Mouse (Mus musculus) right cerebral cortex, adult 18-20 months (tissue): ENCODE measurements at regions not wholly inside any gene's neighbourhood (a gene's known extent, or its start where the extent isn't known, plus 50 kb on each side); places are given as distances from the start of the nearest gene placed in this dataset.

Experiments used
- DNase-seq: peaks from one replicate; pipeline ENCODE4 v3.0.0; 2022; ENCODE audit warnings: mixed read lengths

DNA sequence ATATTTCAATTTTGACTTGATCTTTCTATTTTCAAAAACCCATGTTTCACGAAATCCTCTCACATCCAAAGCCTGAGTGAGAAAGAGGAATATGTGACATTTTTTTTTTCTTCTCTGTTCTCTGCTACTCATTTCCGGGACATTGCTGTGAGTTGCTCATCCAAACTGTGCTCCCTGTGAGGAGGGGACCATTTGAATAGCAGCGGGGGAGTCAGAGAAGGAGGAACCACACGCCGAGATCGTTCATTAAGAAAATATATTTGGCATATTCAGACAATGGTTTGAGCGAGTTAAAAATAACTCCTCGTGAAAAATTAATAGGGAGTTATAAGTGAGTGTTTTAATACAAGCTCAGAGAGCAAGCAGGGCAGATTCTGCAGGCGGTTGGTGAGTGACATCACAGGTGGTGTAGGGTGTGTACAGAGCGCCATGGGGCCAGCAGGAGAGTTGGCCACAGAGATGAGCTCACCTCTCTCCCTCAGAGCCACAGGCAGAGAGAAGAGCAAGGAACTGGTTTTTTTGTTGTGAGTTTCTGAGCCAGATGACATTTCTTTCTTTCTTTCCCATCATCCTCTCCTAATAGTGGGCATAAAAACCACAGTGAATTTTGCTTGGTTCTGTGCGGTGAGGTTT, 54.4 kb upstream of the Calcoco1 start:
- DNase-seq = no peak

DNA sequence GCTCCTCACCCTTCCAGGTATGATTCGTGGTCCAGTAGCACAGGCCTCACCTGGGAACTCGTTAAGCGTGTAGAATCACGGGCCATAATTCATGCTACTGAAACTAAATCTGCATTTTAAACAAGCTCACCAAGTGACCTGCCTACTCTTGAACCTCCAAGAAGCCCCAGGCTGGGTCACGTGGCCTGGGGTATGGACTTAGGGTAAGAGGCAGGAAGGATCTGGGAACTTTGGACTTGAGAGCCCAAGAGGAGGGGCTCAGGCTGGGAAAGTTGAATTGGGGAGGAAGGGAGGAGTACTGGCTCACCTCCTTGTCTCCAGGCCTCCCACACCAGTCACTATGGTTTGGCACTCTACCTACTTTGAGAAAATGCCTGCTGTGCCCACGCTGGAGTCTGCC, 58.6 kb upstream of the Calcoco1 start:
- DNase-seq = no peak

DNA sequence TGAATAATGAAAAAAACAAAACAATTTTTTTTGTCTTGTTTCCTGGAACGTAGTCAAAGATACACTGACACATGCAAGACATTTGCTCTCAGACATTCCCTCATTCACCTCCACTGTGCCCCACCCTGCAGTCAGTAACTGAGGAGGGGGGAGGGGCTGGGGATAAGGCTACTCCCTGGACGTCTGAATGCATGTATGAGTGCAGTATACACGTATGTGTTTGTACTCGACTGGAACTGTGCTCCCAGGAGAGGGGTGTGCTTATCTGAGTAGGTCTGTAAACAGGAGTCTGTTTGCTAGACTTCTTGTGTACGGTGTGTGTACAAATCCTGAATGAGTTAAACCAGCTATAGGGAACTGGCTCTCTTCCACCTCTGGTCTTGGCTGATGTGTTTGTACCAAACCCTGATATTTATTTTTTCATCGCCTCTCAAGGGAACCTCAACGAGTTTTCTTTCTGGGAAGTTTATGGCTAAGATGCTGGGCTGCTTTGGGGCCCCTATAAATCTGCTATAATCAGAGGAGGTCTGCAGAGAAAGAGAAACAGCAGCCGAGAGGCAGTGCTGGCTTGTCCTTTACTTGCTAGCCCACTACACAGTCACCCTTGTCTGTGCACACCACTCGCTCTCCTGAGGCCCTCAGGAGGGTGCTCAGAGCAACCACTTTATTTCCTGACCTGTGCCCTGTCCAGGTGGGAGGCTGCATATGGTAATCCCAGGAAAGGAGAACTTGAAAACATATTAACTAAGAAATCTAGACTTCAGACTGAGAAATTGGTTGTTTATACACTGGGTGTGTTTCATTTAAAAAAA, 61.2 kb upstream of the Calcoco1 start:
- no peak for DNase-seq

DNA sequence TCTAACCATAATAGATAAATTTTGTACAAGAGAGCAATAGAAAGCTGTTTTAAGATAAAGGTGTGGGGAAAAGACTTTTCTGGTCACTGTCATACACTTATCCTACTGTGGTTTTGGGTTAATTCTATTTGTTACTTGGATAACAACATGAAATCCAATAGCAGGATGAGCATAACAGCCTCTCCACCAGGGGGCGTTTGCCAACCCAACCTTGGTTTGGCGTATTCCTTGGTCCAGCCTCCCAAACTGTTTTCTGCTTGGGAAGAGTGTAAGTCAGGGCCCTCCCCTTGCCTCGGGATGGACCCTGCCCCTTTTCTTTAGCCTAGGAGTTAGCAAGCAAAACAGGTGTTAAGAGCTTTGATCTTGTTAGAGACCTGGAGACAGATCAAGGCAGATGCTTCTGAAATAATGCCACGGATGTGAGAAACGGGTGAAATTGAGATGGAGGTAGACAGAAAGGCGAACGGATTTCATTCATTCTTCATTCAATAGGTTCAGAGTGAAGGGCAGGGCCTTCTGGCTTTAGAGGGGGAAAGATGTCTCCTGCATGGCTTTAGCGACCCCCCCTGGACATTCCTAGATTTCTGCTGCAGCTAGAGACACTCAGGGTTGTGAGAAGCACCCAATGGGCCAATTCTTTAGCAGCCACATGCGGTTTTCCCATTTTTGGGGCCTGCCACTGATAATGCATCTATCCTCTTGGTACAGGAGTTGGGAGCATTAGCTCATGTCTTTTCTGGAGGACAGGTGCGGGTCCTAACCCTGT, 63.3 kb upstream of the Calcoco1 start:
- no peak for DNase-seq

DNA sequence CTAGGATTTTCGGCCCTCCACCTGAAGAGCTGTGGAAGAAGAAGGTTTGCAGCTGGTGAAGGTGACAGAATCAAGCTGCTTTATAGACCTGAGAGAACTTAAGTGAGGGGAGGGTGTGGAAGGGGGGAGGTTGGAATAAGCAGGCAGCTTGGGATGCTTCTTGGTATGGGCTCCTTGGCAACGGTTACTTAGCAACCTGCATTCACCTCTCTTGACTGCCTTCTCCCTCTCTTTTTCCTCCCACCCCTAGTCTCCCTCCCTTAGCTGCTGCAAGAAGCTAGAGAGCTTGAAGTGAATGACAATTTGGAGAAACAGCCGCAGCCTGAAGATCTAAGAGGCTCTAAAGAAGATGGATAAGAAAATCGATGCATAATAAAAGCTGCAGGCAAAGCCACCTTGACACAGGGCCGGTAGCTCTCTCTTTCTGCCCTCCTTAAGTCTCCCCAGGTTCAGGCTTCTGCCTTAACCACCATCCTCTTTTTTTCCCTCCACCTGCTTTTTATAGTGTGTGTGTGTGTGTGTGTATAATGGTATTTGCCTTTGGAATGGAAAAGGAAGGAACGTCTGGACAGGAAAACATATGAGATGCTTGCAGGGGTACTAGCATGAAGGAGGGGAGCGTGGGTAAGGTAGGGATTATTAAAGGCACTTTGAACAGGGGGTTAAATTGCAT, 67.0 kb upstream of the Calcoco1 start:
- peak; percentile 90 for DNase-seq

DNA sequence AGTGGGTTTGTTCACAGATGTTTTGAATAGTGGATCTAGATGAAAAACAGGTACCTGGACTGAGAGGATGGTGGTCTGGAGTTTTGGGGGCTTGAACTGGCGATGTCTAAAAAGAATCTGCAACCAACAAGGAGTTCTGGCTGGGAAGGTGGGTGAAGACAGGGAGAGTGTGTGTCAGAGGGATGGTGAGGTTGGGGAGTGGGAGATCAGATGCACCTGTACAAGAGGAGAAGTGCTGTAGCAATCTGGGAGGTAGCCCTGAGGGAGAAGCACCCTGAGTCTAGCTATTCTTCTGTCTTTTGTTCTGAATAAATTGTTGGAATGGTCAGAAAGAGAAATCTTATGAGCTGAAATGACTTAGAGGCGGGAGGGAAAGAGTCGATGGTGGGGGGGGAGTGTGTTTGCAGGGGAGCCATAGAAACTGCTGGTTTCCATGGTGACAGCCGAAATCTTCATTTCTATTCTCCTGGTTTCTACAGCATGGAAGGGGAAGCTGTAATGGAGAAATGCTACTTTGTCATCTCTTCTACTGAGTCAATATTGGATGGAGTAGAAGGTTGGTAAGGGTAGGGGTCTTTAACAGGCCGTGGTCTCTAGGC, 75.1 kb upstream of the Calcoco1 start:
- peak; percentile 44 for DNase-seq

DNA sequence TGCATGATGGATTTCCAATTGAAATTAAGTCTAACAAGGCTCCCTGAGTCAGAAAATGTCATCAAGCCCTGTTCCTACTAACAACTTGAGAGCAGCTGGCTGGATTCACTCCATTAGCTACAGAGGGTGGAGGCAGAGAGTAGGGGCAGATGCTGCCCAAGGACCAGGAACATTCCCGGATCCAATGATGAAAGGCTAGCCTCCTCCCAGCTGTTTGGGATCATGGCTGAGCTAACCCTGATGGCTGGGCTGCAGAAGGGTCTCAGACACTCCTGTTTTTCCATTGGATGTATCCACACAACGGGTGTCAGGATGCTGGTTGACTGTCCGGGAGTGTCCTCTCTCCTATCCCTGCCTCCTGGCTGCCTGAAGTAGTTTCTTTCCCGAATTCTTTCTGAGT, 78.1 kb upstream of the Calcoco1 start:
- no peak for DNase-seq

DNA sequence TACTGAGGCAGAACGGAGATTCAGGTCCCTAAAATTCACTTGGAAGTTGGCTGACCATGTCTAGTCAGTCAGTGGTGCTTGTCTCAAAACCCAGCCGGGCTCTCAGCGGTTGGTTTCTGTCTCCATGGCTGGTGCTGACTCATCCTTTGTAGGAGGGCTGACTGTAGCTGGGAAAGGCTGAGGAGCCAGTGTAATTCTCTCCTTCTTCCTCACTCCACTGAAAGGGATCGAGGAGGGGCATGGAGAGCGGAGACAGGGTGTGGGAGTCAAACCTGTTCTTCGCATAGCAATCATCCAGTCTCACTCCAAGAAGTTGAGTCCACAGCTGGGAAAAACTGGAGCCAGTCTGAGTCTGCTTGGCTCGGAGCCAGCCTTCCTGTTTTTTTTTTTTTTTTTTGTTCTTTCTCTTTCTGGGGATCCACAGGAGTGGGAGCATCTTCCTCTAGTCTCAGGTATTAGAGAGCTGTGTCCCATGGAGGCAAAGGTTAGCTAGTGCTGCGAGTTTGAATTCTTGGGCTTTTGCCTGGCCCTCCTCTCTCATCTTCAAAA, 80.4 kb upstream of the Calcoco1 start:
- DNase-seq = peak; percentile 84

DNA sequence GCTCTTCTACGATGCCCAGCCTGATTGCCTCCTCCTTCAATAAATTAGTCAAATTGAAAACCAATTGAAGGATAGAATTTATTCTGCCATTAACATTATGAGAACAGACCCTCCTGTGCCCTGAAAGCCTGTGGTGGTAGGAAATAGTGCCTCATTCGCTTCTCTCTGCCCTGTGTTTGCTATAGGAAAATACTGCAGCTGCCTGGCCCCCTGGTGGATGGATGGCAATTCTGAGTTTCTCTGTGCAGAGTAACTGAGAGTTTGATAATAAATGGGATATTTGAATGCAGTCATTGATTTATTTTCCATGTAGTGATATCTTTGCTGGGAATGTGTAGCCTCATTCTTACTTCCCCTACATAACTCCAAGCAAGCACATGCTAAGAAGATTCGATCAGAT, 85.4 kb upstream of the Calcoco1 start:
- DNase-seq = peak; percentile 50

DNA sequence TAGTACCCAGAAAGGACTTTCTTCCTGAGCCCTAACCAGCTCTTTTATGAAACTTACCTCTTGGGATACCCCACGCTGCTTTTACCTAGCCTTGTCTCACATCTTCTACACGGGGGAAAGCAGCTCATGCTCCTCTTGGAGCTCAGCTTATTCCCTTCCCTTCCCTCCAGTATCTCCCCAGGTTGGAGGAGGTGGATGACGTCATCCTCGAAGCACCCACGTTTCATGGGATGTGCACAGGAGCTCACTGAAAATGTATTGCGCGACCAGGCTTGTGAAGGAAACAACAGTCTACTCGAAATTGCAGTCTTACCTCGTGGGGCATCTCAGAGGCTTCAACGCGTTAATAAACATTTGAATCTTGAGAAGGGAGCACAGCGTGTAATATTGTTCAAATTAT, 97.2 kb upstream of the Calcoco1 start:
- peak; percentile 58 for DNase-seq

DNA sequence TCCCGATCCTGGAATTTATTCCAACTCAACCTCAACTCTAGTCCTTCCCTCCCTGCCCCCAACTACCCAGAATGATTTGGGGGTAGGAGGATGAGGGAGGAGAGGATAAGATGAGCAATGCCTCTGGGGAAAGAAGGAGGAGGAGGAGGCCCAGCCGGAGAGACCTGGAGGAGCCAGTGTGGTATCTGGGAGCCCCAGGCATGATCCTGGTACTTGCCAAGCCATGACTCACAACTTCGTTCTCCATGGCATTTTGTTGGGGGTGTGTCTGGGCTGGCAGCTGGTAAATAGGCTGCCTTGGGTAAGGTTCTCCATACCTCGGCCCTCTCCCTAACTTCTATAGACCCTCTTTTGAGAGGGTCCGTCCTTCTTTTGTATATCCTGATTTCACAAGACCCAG, 81.2 kb upstream of the Hoxc13 start:
- peak; percentile 36 for DNase-seq

DNA sequence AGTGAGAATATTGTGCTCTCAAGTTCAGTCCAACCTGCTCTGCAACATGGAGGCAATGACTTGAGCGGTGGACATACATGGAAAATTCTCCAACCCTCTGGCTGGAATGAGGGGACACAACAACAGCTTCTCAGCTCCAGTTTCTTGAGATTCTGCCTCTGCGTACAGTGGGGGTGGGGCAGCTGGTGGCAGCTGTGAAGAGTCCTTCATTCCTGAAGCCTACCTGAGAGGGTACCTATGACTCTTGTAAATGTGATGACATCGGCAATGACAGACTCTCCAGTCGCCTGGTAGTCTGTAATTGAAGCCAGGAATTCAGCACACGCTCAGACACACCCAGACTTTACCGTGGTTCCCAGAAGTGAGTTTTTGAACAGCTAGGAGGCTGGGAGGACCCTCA, 58.5 kb upstream of the Hoxc13 start:
- DNase-seq = no peak

DNA sequence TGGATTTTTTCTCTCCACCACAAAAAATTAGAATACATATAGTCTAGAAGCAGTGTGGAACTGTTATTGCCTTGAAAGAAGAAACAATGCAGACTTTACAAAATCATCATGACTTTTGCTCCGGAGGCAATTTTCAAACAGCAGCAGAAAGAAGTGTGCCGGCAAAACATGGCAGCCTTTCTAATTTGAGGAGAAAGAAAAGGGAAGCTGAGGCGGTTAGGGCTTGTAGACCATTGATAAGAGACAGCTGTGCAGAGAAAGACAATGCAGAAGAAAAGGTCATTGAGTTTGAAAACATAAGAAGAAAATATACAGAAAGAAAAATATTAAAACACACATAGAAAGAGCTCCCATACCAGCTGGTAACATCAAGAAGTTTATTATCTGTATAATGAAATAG, 54.1 kb upstream of the Hoxc13 start:
- DNase-seq = no peak
